Mouse (Mus musculus) neural tube, embryonic 15.5 days (tissue): Measurements from ENCODE around the gene Ift81. TPM values are rescaled to one million over a fixed set of nuclear protein-coding genes. Genes with fewer than 3 reads are reported as not detected.
"Not testable (repeated sequence)": the region's sequence is repeated elsewhere in the genome, so short reads cannot be mapped to it uniquely, and the experiment has no call there.

ENCODE experiments used
- ATAC-seq: fragments of 200-750 bp; cut with Nextera tagmentation; 2 replicates; pipeline ENCODE4 v1.8.0; 2017; ENCODE audit warnings: mild to moderate bottlenecking, moderate TSS enrichment, moderate library complexity; ENCODE audit not compliant: low FRiP score
- H3K27ac ChIP-seq: fragments of 300-500 bp; sonication (generic); replicated peaks from 2 replicates; pipeline ENCODE4 v1.5.1; 2015; ENCODE audit warnings: mild to moderate bottlenecking, inconsistent platforms
- H3K27me3 ChIP-seq: fragments of 300-500 bp; sonication (generic); replicated peaks from 2 replicates; pipeline ENCODE4 v1.6.1; 2015; ENCODE audit warnings: inconsistent platforms
- H3K36me3 ChIP-seq: fragments of 300-500 bp; sonication (generic); 2 replicates; pipeline ENCODE4 v1.6.1; 2015; ENCODE audit warnings: inconsistent platforms
- H3K4me1 ChIP-seq: fragments of 300-500 bp; sonication (generic); 2 replicates; pipeline ENCODE4 v1.6.1; 2015; ENCODE audit warnings: inconsistent platforms
- H3K4me2 ChIP-seq: fragments of 300-500 bp; sonication (generic); 2 replicates; pipeline ENCODE4 v1.6.1; 2015; ENCODE audit warnings: inconsistent platforms, mild to moderate bottlenecking, moderate library complexity
- H3K4me3 ChIP-seq: fragments of 300-500 bp; sonication (generic); replicated peaks from 2 replicates; pipeline ENCODE4 v1.5.1; 2015; ENCODE audit warnings: mild to moderate bottlenecking, inconsistent platforms
- H3K9ac ChIP-seq: fragments of 300-500 bp; sonication (generic); replicated peaks from 2 replicates; pipeline ENCODE4 v1.6.1; 2015; ENCODE audit warnings: mild to moderate bottlenecking, inconsistent platforms
- H3K9me3 ChIP-seq: fragments of 300-500 bp; sonication (generic); replicated peaks from 2 replicates; pipeline ENCODE4 v1.6.1; 2016; ENCODE audit warnings: inconsistent platforms
- WGBS: fragments of 180-500 bp; shearing (Covaris S2); methylation state at CpG from one replicate; pipeline ENCODE4 v1.1.7; 2015; ENCODE audit warnings: mixed read lengths; 5-methylcytosine and 5-hydroxymethylcytosine counted together
- polyA plus RNA-seq: library from polyadenylated mRNA; unstranded; fragments of >200 nt; fragmentation: Nextera tagmentation; extraction: Ambion mirVana; gene quantifications from 2 replicates; pipeline ENCODE4 v1.2.1, GENCODE M21; 2015

Gene Ift81
- polyA plus RNA-seq, result 59.2 and 60.6 TPM in 2 replicates

GRCm38 (mm10) chr5:122613908-122614732 is at the start of gene Ift81:
Ift81 (minus strand) TSS chr5:122614518.
- WGBS, result under 1% methylated on average over 67 of the region's 67 CpGs
- H3K27me3 ChIP-seq, result no peaks in the 10 kb centered on the region
- peak within 1 kb of the TSS; percentile 72 for H3K4me2 ChIP-seq
- peaks cover 6% of the 10 kb centered on the region; the same call in 1 of the 2 replicates for H3K36me3 ChIP-seq
- H3K9me3 ChIP-seq, result no peaks in the 10 kb centered on the region
- peaks cover 29% of the 10 kb centered on the region for H3K4me1 ChIP-seq
- ATAC-seq, result peak; percentile 98
- peak within 1 kb of the TSS; percentile 74 for H3K9ac ChIP-seq
- peak within 1 kb of the TSS; percentile 68 for H3K4me3 ChIP-seq
- H3K27ac ChIP-seq, result peak within 1 kb of the TSS; percentile 90

- no peak overlapping the region for H3K9ac ChIP-seq
- H3K4me2 ChIP-seq, result no peak overlapping the region
- ATAC-seq, result no peak
- no peaks in the 10 kb centered on the region for H3K36me3 ChIP-seq
- H3K27ac ChIP-seq, result no peak overlapping the region
- H3K27me3 ChIP-seq, result no peaks in the 10 kb centered on the region
- H3K4me1 ChIP-seq, result no peaks in the 10 kb centered on the region
- H3K9me3 ChIP-seq, result no peaks in the 10 kb centered on the region
- no peak overlapping the region for H3K4me3 ChIP-seq
- WGBS, result 96% methylated on average over 6 of the region's 6 CpGs
Observed at GRCm38 (mm10) chr5:122662501-122662900, 48.2 kb upstream of the Ift81 start.

DNA sequence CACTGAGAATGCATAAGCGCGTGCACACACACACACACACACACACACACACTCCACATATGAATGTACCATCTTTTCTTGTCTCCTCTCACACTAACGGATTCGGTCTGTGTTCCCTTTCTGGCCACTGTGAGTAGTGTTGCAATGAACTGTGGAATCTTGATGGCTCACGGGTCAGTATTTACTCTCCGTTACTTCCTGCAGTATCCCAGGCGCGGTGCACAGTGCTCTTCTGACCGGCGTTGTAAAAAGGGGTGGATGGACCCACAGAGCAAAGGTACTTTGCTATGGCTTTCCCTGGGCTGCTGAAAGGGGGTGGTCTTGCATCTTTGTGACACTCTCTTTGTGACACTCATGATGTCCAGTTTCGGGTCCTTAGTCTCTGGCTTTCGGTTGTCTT is 42.5 kb upstream of the Ift81 start:
- ATAC-seq, result no peak
- Histone ChIP-seq H3K4me3 (no peak overlapping the region), H3K27me3 (no peaks in the 10 kb centered on the region), H3K9me3 (no peaks in the 10 kb centered on the region), H3K27ac (no peak overlapping the region), H3K4me2 (no peak overlapping the region), H3K9ac (no peak overlapping the region), H3K4me1 (peaks cover 21% of the 10 kb centered on the region), H3K36me3 (no peaks in the 10 kb centered on the region)
- WGBS, result 79% methylated on average over 12 of the region's 12 CpGs

GRCm38 (mm10) chr5:122654268-122654573 is 39.9 kb upstream of the Ift81 start:
- Histone ChIP-seq H3K27me3 (no peaks in the 10 kb centered on the region), H3K4me2 (no peak overlapping the region), H3K36me3 (no peaks in the 10 kb centered on the region), H3K27ac (peak overlapping the region; percentile 80), H3K4me1 (peaks cover 21% of the 10 kb centered on the region), H3K9me3 (no peaks in the 10 kb centered on the region), H3K9ac (no peak overlapping the region), H3K4me3 (no peak overlapping the region)
- ATAC-seq, result no peak
- 47% methylated on average over 5 of the region's 5 CpGs for WGBS

- 15% methylated on average over 15 of the region's 15 CpGs for WGBS
- Histone ChIP-seq H3K9ac (no peak overlapping the region), H3K27ac (peak overlapping the region; percentile 80)
Observed at GRCm38 (mm10) chr5:122653446-122654267, 39.3 kb upstream of the Ift81 start.

DNA sequence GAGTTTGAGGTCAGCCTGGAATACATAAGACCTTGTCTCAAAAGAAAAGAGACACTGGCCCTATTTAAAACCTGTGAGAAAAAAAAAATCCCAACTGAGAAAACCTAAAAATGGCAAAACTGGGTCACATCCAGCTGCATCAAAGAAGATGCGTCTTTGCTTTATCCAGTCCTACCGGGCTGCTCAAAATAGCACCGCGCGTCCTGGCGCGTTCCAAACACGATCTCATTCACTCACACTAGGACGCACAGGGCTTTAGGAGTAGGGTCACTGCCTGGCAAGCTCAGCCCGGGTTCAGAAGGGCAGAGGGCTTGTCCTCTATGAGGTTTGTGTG is 38.8 kb upstream of the Ift81 start:
- H3K27ac ChIP-seq, result peak overlapping the region; percentile 80
- WGBS, result 23% methylated on average over 10 of the region's 10 CpGs
- no peaks in the 10 kb centered on the region for H3K36me3 ChIP-seq
- no peaks in the 10 kb centered on the region for H3K27me3 ChIP-seq
- no peak for ATAC-seq
- no peak overlapping the region for H3K4me3 ChIP-seq
- peak overlapping the region; percentile 15; the same call in 1 of the 2 replicates for H3K4me2 ChIP-seq
- peaks cover 21% of the 10 kb centered on the region for H3K4me1 ChIP-seq
- H3K9me3 ChIP-seq, result no peaks in the 10 kb centered on the region
- H3K9ac ChIP-seq, result no peak overlapping the region

More at GRCm38 (mm10) chr5:122653446-122654267, 39.3 kb upstream of the Ift81 start:
- H3K27me3 ChIP-seq, result no peaks in the 10 kb centered on the region
- H3K9me3 ChIP-seq, result no peaks in the 10 kb centered on the region
- ATAC-seq, result no peak; the same call in 1 of the 2 replicates
- no peaks in the 10 kb centered on the region for H3K36me3 ChIP-seq
- H3K4me3 ChIP-seq, result no peak overlapping the region
- peaks cover 21% of the 10 kb centered on the region for H3K4me1 ChIP-seq
- H3K4me2 ChIP-seq, result peak overlapping the region; percentile 15; the same call in 1 of the 2 replicates

DNA sequence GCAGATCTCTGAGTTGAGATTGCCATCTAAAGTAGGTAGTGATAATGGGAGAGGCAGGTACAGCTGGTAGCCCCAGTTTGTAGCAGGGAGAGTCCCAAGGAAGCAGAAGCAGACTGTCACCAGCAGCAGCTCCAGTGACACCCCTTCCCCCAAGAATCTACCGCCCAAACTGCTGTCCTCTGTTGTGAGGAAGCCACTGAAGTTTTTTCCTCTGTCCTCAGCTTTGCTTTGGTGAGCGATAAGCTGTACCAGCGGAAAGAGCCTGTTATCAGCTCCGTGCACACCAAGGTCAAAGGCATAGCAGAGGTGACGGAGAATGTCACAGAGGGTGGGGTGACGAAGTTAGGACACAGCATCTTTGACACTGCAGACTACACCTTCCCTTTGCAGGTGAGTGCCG is 38.2 kb upstream of the Ift81 start:
- H3K9ac ChIP-seq, result no peak overlapping the region
- no peaks in the 10 kb centered on the region for H3K27me3 ChIP-seq
- H3K9me3 ChIP-seq, result no peaks in the 10 kb centered on the region
- H3K4me1 ChIP-seq, result peaks cover 21% of the 10 kb centered on the region
- ATAC-seq, result no peak
- H3K27ac ChIP-seq, result peak overlapping the region; percentile 80; the same call in 1 of the 2 replicates
- WGBS, result 80% methylated on average over 7 of the region's 7 CpGs
- H3K36me3 ChIP-seq, result no peaks in the 10 kb centered on the region
- H3K4me2 ChIP-seq, result no peak overlapping the region
- H3K4me3 ChIP-seq, result no peak overlapping the region

DNA sequence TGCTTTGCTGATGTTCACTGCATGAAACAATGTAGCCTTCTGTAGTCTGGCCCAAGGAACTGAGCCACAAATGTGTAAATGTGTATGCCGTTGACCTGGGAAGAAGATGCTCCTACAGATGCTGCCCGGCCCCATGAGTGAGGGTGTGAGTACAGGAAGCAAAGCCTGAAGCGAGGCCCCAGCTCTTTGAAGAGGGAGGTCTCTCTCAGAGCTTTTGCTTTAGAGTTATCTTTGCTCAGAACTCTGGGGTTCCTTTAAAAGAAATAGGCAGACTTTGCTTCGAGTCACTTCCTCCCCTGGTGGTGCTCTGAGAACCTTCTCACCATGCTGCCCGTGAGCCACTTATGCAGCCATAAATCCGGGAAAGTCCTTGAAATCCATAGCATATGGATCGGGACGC is 35.8 kb upstream of the Ift81 start:
- no peak for ATAC-seq
- Histone ChIP-seq H3K27me3 (no peaks in the 10 kb centered on the region), H3K9me3 (no peaks in the 10 kb centered on the region), H3K36me3 (no peaks in the 10 kb centered on the region), H3K4me3 (no peak overlapping the region), H3K4me1 (peaks cover 21% of the 10 kb centered on the region), H3K27ac (no peak overlapping the region), H3K9ac (no peak overlapping the region), H3K4me2 (no peak overlapping the region)
- WGBS, result 88% methylated on average over 8 of the region's 8 CpGs

DNA sequence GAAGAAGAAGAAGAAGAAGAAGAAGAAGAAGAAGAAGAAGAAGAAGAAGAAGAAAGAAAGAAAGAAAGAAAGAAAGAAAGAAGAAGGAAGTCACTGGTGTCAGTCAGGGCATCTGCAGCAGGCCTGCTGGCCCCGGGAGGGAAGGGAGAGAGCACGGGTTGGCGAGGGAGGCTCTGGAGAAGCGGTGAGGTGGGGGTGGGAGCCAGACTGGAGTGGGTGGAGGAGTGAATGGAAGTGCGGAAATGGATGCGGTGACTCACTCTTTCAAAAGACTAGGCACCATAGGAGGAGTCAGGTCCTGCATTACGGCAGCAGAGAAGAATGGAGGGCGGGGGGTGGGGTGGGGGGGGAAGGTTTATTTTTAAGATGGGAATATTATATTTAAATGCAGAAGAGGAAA is 34.9 kb upstream of the Ift81 start:
- Histone ChIP-seq H3K27ac (no peak overlapping the region), H3K4me2 (no peak overlapping the region), H3K9me3 (no peaks in the 10 kb centered on the region), H3K9ac (no peak overlapping the region), H3K36me3 (no peaks in the 10 kb centered on the region), H3K27me3 (no peaks in the 10 kb centered on the region), H3K4me1 (peaks cover 24% of the 10 kb centered on the region), H3K4me3 (no peak overlapping the region)
- no peak for ATAC-seq
- 82% methylated on average over 8 of the region's 8 CpGs for WGBS

- peaks cover 16% of the 10 kb centered on the region for H3K4me1 ChIP-seq
Observed at GRCm38 (mm10) chr5:122647952-122648374, 33.6 kb upstream of the Ift81 start.

DNA sequence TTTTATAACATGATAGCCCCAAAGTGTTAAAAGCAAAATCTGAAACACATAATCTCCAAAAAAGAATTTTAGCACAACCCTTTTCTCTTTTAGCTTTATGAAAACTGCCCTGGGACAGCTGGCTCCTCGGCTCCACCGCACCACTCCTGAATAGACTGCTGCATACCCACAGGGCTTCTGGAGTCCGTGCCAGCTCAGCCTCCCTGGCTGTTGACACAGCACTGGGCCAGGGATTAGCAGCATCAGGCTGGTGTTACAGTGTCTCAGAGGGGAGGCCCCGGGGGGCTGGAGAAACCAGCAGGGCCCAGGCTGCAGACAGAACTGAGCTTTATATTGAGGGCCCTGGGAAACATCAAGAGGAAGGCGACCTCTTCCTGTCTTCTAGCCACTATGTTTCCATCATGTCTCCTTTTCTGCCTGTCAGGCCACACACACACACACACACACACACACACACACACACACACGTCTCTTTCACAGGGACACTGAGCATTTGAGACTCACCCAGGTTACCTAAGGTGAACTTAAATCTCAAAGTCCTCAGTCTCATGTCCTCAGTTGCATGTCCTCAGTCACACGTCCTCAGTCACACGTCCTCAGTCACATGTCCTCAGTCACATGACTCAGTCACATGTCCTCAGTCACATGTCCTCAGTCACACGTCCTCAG is 33.1 kb upstream of the Ift81 start:
- 62% methylated on average over 9 of the region's 9 CpGs for WGBS
- Histone ChIP-seq H3K27ac (no peak overlapping the region; the same call in 1 of the 2 replicates), H3K9ac (no peak overlapping the region), H3K4me3 (no peak overlapping the region), H3K4me1 (peaks cover 10% of the 10 kb centered on the region; the same call in 1 of the 2 replicates), H3K36me3 (no peaks in the 10 kb centered on the region), H3K9me3 (no peaks in the 10 kb centered on the region), H3K4me2 (no peak overlapping the region), H3K27me3 (no peaks in the 10 kb centered on the region)
- ATAC-seq, result no peak

More at GRCm38 (mm10) chr5:122647952-122648374, 33.6 kb upstream of the Ift81 start:
- H3K4me3 ChIP-seq, H3K27me3 ChIP-seq, H3K4me2 ChIP-seq, H3K36me3 ChIP-seq, H3K27ac ChIP-seq, ATAC-seq, H3K9me3 ChIP-seq, H3K9ac ChIP-seq: not testable (repeated sequence)
- 95% methylated on average over 14 of the region's 14 CpGs for WGBS
